Mouse (Mus musculus): Measurements from ENCODE around the gene Hoxb5.

DNA sequence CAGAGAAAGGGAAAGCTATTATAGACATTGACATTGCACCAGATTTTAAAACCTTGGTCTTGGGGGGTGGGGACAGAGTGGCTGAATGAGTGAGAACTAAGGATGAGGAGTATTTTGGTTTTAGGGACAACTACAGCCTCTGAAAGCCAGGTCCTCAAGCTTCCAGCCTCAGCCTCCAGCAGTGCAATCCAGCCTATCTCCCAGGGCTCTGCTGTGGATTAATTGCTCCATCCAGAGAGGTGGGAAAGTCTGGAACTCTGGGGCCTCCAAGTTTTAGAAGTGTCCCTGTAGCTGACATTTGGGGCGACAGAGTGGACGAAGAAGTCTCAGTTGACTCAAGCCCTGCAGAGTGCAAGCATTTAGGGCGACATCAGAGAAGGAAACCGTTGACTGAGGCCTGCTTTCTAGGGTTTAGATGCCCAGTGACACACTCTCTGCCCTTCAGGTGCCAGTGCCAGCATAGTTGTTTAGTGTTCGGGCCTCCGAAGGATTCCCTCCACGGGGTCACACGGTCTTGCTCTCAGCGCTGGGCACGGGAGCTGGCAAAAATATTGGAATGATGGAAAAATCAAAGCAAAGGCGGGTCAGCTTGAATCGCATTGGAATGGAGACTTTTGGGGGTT lies 10.8 kb downstream of the Hoxb5 start:
- TF ChIP-seq TAL1 (IDR thresholded peaks at IDR 0.05; ENCODE audit: low read length) (no peak), GATA1 (IDR thresholded peaks at IDR 0.05; ENCODE audit: low read length) (no peak)

Measured in erythroblast, embryonic 14.5 days (primary cell).